14 mouse cellular contexts compared by ENCODE assay signal in genomic region chr2:59896400-59896799, GRCm38 (mm10). TPM values are rescaled to one million over a fixed set of nuclear protein-coding genes. Genes with fewer than 3 reads are reported as not detected.
A peak's percentile ranks its signal among the peaks of the same experiment; 100 is the strongest.
DNase-seq lines count a peak whose midpoint lies in the region; ATAC-seq and TF ChIP-seq lines count a peak whose summit lies in the region.
"Had no signal": no experiment of that assay in that cellular context is flagged by ENCODE, and none has a peak within 500 bp of the region (broad histone marks: within the 10 kb centered on the region; RNA-seq: fewer than 3 reads in every experiment).

No protein-coding gene starts in this region.

- TF ChIP-seq CTCF in liver, adult 2 months (IDR thresholded peaks at IDR 0.05; ENCODE audit: low read depth, low read length) = no peak

- H3K4me3 ChIP-seq in liver, adult 2 months (ENCODE audit: insufficient read depth, low read depth, low read length) = no peak overlapping the region
- no peak overlapping the region for H3K4me3 ChIP-seq in liver, embryonic 11.5 days (ENCODE audit: low read depth, low read length)
- no peak overlapping the region for H3K4me3 ChIP-seq in embryonic facial prominence, embryonic 15.5 days (replicated peaks)
- H3K4me3 ChIP-seq in stomach, embryonic 14.5 days (ENCODE audit: low read depth, low read length) = no peak overlapping the region
- no peak overlapping the region for H3K4me3 ChIP-seq in midbrain, embryonic 14.5 days (replicated peaks; ENCODE audit: low read depth, low read length)
- H3K4me3 ChIP-seq: forebrain, embryonic 13.5 days; liver, embryonic 12.5 days; midbrain, embryonic 13.5 days had no signal

- no peak for ATAC-seq in liver, embryonic 11.5 days (replicated peaks; ENCODE audit: low FRiP score)
- ATAC-seq in embryonic facial prominence, embryonic 15.5 days (ENCODE audit: insufficient number of reproducible peaks, low FRiP score, low TSS enrichment, low read depth) = no peak
- ATAC-seq in stomach, embryonic 14.5 days (ENCODE audit: insufficient number of reproducible peaks, insufficient read depth, low FRiP score, low read depth) = no peak
- no peak for ATAC-seq in midbrain, embryonic 14.5 days (ENCODE audit: low FRiP score, low TSS enrichment)
- ATAC-seq: forebrain, embryonic 13.5 days; liver, embryonic 12.5 days; midbrain, embryonic 13.5 days had no signal

- no peaks in the 10 kb centered on the region for H3K79me2 ChIP-seq in liver, adult 2 months (ENCODE audit: control insufficient read depth, insufficient read depth, low read length)

- 72% methylated on average over 7 of the region's 7 CpGs for WGBS in liver, adult 2 months
- WGBS in liver, embryonic 11.5 days = 71% methylated on average over 7 of the region's 7 CpGs
- 55% methylated on average over 7 of the region's 7 CpGs for WGBS in embryonic facial prominence, embryonic 15.5 days
- WGBS in stomach, embryonic 14.5 days = 46% methylated on average over 7 of the region's 7 CpGs
- 82% methylated on average over 7 of the region's 7 CpGs for WGBS in midbrain, embryonic 14.5 days

- H3K36me3 ChIP-seq in liver, adult 2 months (ENCODE audit: control insufficient read depth, insufficient read depth, low read length) = peaks cover 20% of the 10 kb centered on the region
- peaks cover 9% of the 10 kb centered on the region; the same call in 1 of the 2 replicates for H3K36me3 ChIP-seq in liver, embryonic 11.5 days (ENCODE audit: control insufficient read depth, insufficient read depth, low read length)
- H3K36me3 ChIP-seq in embryonic facial prominence, embryonic 15.5 days = peaks cover 20% of the 10 kb centered on the region
- peaks cover 16% of the 10 kb centered on the region for H3K36me3 ChIP-seq in stomach, embryonic 14.5 days (ENCODE audit: control insufficient read depth, insufficient read depth, low read length)
- peaks cover 29% of the 10 kb centered on the region for H3K36me3 ChIP-seq in midbrain, embryonic 14.5 days (ENCODE audit: control insufficient read depth, insufficient read depth, low read length)

- no peaks in the 10 kb centered on the region for H3K9me3 ChIP-seq in liver, embryonic 11.5 days (ENCODE audit: control insufficient read depth, low read length)
- no peaks in the 10 kb centered on the region for H3K9me3 ChIP-seq in embryonic facial prominence, embryonic 15.5 days (replicated peaks)
- H3K9me3 ChIP-seq in stomach, embryonic 14.5 days (ENCODE audit: control insufficient read depth, low read depth, low read length) = no peaks in the 10 kb centered on the region
- H3K9me3 ChIP-seq in midbrain, embryonic 14.5 days (ENCODE audit: control insufficient read depth, low read length) = no peaks in the 10 kb centered on the region
- H3K9me3 ChIP-seq: forebrain, embryonic 13.5 days; G1E; liver, embryonic 12.5 days; midbrain, embryonic 13.5 days had no signal

- no peaks in the 10 kb centered on the region for H3K4me1 ChIP-seq in liver, adult 2 months (ENCODE audit: control insufficient read depth, insufficient read depth, low read length)
- 0 out of 2 replicates have a peak, but pooled peaks cover 7% of the 10 kb centered on the region for H3K4me1 ChIP-seq in liver, embryonic 11.5 days (replicated peaks; ENCODE audit: control insufficient read depth, insufficient read depth, low read length)
- no peaks in the 10 kb centered on the region for H3K4me1 ChIP-seq in embryonic facial prominence, embryonic 15.5 days
- H3K4me1 ChIP-seq in stomach, embryonic 14.5 days (ENCODE audit: control insufficient read depth, insufficient read depth, low read length) = peaks cover 3% of the 10 kb centered on the region; the same call in 1 of the 2 replicates
- no peaks in the 10 kb centered on the region for H3K4me1 ChIP-seq in midbrain, embryonic 14.5 days (ENCODE audit: control insufficient read depth, insufficient read depth, low read length)
- H3K4me1 ChIP-seq: forebrain, embryonic 13.5 days; midbrain, embryonic 13.5 days had no signal

- peak; percentile 79 for DNase-seq in liver, adult 2 months (ENCODE audit: extremely low read depth, low read depth, low spot score)
- DNase-seq in liver, embryonic 11.5 days (ENCODE audit: low spot score) = no peak
- DNase-seq in heart, postnatal 36 days = peak; percentile 9 to 14
- DNase-seq in left cerebral cortex, postnatal 4 days = no peak
- no peak for DNase-seq in midbrain, embryonic 14.5 days
- no peak for DNase-seq in kidney, adult 9 months
- DNase-seq: kidney, postnatal 36 days; spleen, adult 18-20 months had no signal

- no peaks in the 10 kb centered on the region for H3K27me3 ChIP-seq in liver, adult 2 months (ENCODE audit: control insufficient read depth, insufficient read depth, low read length)
- H3K27me3 ChIP-seq in liver, embryonic 11.5 days (replicated peaks; ENCODE audit: control insufficient read depth, insufficient read depth, low read length) = no peaks in the 10 kb centered on the region
- no peaks in the 10 kb centered on the region for H3K27me3 ChIP-seq in embryonic facial prominence, embryonic 15.5 days
- no peaks in the 10 kb centered on the region for H3K27me3 ChIP-seq in stomach, embryonic 14.5 days (ENCODE audit: control insufficient read depth, insufficient read depth, low read length)
- H3K27me3 ChIP-seq in midbrain, embryonic 14.5 days (ENCODE audit: control insufficient read depth, insufficient read depth, low read length) = no peaks in the 10 kb centered on the region
- H3K27me3 ChIP-seq: forebrain, embryonic 13.5 days; liver, embryonic 12.5 days; midbrain, embryonic 13.5 days had no signal

- intact Hi-C loops in heart, postnatal 36 days (cut with DNase I) = loop anchor here (5.0 kb wide), 1 partner anchor 354 kb away; no protein-coding TSS in a partner anchor
- intact Hi-C loops in left cerebral cortex, postnatal 4 days (cut with DNase I) = no loop called here

- TF ChIP-seq POLR2A in liver, adult 2 months (IDR thresholded peaks at IDR 0.05; ENCODE audit: extremely low read depth, insufficient read depth, low read length) = no peak

- H3K27ac ChIP-seq in liver, adult 2 months (replicated peaks; ENCODE audit: insufficient read depth, low read depth, low read length) = no peak overlapping the region
- H3K27ac ChIP-seq in liver, embryonic 11.5 days (ENCODE audit: low read depth, low read length) = no peak overlapping the region
- peak overlapping the region; percentile 48; the same call in 1 of the 2 replicates for H3K27ac ChIP-seq in embryonic facial prominence, embryonic 15.5 days (replicated peaks)
- H3K27ac ChIP-seq in stomach, embryonic 14.5 days (ENCODE audit: low read length) = peak overlapping the region; percentile 52; the same call in 1 of the 2 replicates
- no peak overlapping the region for H3K27ac ChIP-seq in midbrain, embryonic 14.5 days (replicated peaks; ENCODE audit: low read depth, low read length)
- H3K27ac ChIP-seq: forebrain, embryonic 13.5 days; liver, embryonic 12.5 days; midbrain, embryonic 13.5 days had no signal

- no peak overlapping the region for H3K9ac ChIP-seq in liver, adult 2 months (ENCODE audit: low read depth, low read length)
- H3K9ac ChIP-seq in liver, embryonic 11.5 days (ENCODE audit: low read depth, low read length) = no peak overlapping the region
- no peak overlapping the region for H3K9ac ChIP-seq in embryonic facial prominence, embryonic 15.5 days
- H3K9ac ChIP-seq in stomach, embryonic 14.5 days (replicated peaks; ENCODE audit: low read depth, low read length) = no peak overlapping the region
- H3K9ac ChIP-seq in midbrain, embryonic 14.5 days (replicated peaks; ENCODE audit: low read length) = no peak overlapping the region
- H3K9ac ChIP-seq: forebrain, embryonic 13.5 days; liver, embryonic 12.5 days; midbrain, embryonic 13.5 days had no signal

- H3K4me2 ChIP-seq in liver, embryonic 11.5 days = no peak overlapping the region
- 0 out of 2 replicates have a peak overlapping the region, but pooled peaks have one; percentile 2 for H3K4me2 ChIP-seq in embryonic facial prominence, embryonic 15.5 days (replicated peaks)
- H3K4me2 ChIP-seq in stomach, embryonic 14.5 days (replicated peaks; ENCODE audit: low read depth, low read length) = no peak overlapping the region
- H3K4me2 ChIP-seq in midbrain, embryonic 14.5 days (ENCODE audit: low read length) = no peak overlapping the region
- H3K4me2 ChIP-seq: forebrain, embryonic 13.5 days; liver, embryonic 12.5 days; midbrain, embryonic 13.5 days had no signal

RNA-seq across cellular contexts. Expression of gene Wdsub1, which starts 14.0 kb away (rescaled TPM):
- total RNA-seq in liver, adult 2 months (2014; rRNA removed) = 7.7 and 12.1 TPM in 2 replicates
- 11.1 and 23.7 TPM in 2 replicates for polyA plus RNA-seq in liver, adult 2 months (2012; rRNA removed)
- polyA plus RNA-seq in liver, embryonic 11.5 days (2014; fragmentation: Nextera tagmentation; extraction: Ambion mirVana) = 22.1 and 23.5 TPM in 2 replicates
- polyA plus RNA-seq in embryonic facial prominence, embryonic 15.5 days (2015; fragmentation: Nextera tagmentation; extraction: Ambion mirVana) = 42.3 and 49.6 TPM in 2 replicates
- 10 to 100 TPM; 22.6 to 26.1 TPM for total RNA-seq in heart, postnatal 36 days (2021)
- 35.9 and 40.2 TPM in 2 replicates for polyA plus RNA-seq in stomach, embryonic 14.5 days (2014; fragmentation: Nextera tagmentation; extraction: Ambion mirVana)
- total RNA-seq in left cerebral cortex, postnatal 4 days (2021) = 10 to 100 TPM in 1 of 2 experiments, 1 to 10 TPM in 1; 9.9 to 10.8 TPM
- 9.5 and 11.1 TPM in 2 replicates for polyA plus RNA-seq in midbrain, embryonic 14.5 days (2014; fragmentation: Nextera tagmentation; extraction: Ambion mirVana)

Comparison
In these comparisons a context has a peak if more than half of its experiments do, and no peak if none do; other contexts are left out.
1. DNase-seq: peak in liver, adult 2 months (single experiment) and heart, postnatal 36 days (2 of 2); none in liver, embryonic 11.5 days (single experiment), left cerebral cortex, postnatal 4 days (single experiment), midbrain, embryonic 14.5 days (single experiment) and kidney, adult 9 months (single experiment).
2. H3K27ac ChIP-seq: peak in embryonic facial prominence, embryonic 15.5 days (single experiment) and stomach, embryonic 14.5 days (single experiment); none in liver, adult 2 months (single experiment), liver, embryonic 11.5 days (single experiment) and midbrain, embryonic 14.5 days (single experiment).